Mouse (Mus musculus) hindlimb bud, embryonic 11.5 days (tissue): Measurements from ENCODE around the gene Psg22.
"Not testable (repeated sequence)": the region's sequence is repeated elsewhere in the genome, so short reads cannot be mapped to it uniquely, and the experiment has no call there.

ENCODE experiments used
- DNase-seq: peaks from one replicate; pipeline ENCODE4 v3.0.0-alpha.2; 2012; ENCODE audit warnings: low read depth, low spot score; ENCODE audit errors: extremely low spot score

Gene Psg22

GRCm38 (mm10) chr7:18717790-18718189 is at the start of gene Psg22:
Psg22 (plus strand) TSS chr7:18718090.
- DNase-seq = no peak

- peak; percentile 8 for DNase-seq
Measured at GRCm38 (mm10) chr7:18679772-18680171, 38.1 kb upstream of the Psg22 start.

GRCm38 (mm10) chr7:18685586-18685985 is 32.3 kb upstream of the Psg22 start:
- DNase-seq = no peak

GRCm38 (mm10) chr7:18686085-18686484 is 31.8 kb upstream of the Psg22 start, which contains the start of gene Psg20:
Psg20 (minus strand) TSS chr7:18686185.
- no peak for DNase-seq

- not testable (repeated sequence) for DNase-seq
Measured at GRCm38 (mm10) chr7:18710331-18710730, 7.6 kb upstream of the Psg22 start.

- DNase-seq = no peak
Measured at GRCm38 (mm10) chr7:18710846-18711245, 7.0 kb upstream of the Psg22 start.

- DNase-seq = no peak
Measured at GRCm38 (mm10) chr7:18715546-18715945, 2.3 kb upstream of the Psg22 start.

- DNase-seq = no peak
Measured at GRCm38 (mm10) chr7:18724001-18724400, 6.1 kb downstream of the Psg22 start.

- DNase-seq = not testable (repeated sequence)
Measured at GRCm38 (mm10) chr7:18725931-18726330, 8.0 kb downstream of the Psg22 start.

GRCm38 (mm10) chr7:18728391-18728790 is 10.5 kb downstream of the Psg22 start:
- no peak for DNase-seq

GRCm38 (mm10) chr7:18733111-18733510 is 15.2 kb downstream of the Psg22 start:
- no peak for DNase-seq

GRCm38 (mm10) chr7:18734451-18734850 is 16.6 kb downstream of the Psg22 start:
- no peak for DNase-seq

GRCm38 (mm10) chr7:18746189-18746860 is 28.4 kb downstream of the Psg22 start:
- DNase-seq = no peak

GRCm38 (mm10) chr7:18747420-18747819 is 29.5 kb downstream of the Psg22 start:
- not testable (repeated sequence) for DNase-seq

- DNase-seq = no peak
Measured at GRCm38 (mm10) chr7:18748994-18749895, 31.4 kb downstream of the Psg22 start.

GRCm38 (mm10) chr7:18749896-18750477 is 32.1 kb downstream of the Psg22 start:
- peak; percentile 24 for DNase-seq

- not testable (repeated sequence) for DNase-seq
Measured at GRCm38 (mm10) chr7:18760152-18760551, 42.3 kb downstream of the Psg22 start.

GRCm38 (mm10) chr7:18762885-18763284 is 45.0 kb downstream of the Psg22 start:
- not testable (repeated sequence) for DNase-seq
